ENCODE assay signal across 9 mouse cellular contexts in the genomic region with DNA sequence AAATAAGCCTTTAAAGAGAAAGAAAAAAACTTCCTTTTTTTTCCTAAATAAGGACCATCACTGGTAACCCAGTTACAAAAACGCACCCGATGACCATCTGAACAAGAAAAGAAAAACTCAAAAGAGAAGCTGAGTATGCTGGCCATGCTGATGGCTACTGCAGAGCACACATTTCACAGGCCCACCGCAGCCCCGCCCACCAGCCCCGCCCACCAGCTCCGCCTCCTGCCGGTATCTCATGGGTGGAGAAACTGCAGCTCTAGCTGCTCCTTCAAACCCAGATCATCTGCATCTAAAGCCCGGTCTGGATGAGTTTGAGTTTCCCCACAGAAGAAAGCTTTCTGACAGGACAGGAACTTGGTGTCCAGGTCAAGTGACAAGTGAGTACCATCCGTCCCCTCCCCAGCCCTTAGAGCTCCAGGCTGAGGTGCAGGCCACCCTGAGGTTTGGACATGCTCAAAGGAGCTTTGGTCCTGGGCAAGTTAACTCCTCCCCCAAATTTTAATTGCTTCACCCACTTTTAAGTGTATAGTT. TPM values are rescaled to one million over a fixed set of nuclear protein-coding genes. Genes with fewer than 3 reads are reported as not detected.
A peak's percentile ranks its signal among the peaks of the same experiment; 100 is the strongest.
DNase-seq lines count a peak whose midpoint lies in the region; ATAC-seq lines count a peak whose summit lies in the region.
"Had no signal": no experiment of that assay in that cellular context is flagged by ENCODE, and none has a peak within 500 bp of the region (broad histone marks: within the 10 kb centered on the region; RNA-seq: fewer than 3 reads in every experiment).

No protein-coding gene starts in this region.

- H3K9me3 ChIP-seq in kidney, embryonic 15.5 days (replicated peaks): no peaks in the 10 kb centered on the region
- H3K9me3 ChIP-seq: liver, embryonic 15.5 days had no signal

- H3K9ac ChIP-seq in kidney, embryonic 15.5 days: no peak overlapping the region
- H3K9ac ChIP-seq: liver, embryonic 15.5 days had no signal

- H3K36me3 ChIP-seq in kidney, embryonic 15.5 days: no peaks in the 10 kb centered on the region
- H3K36me3 ChIP-seq: liver, embryonic 15.5 days had no signal

- H3K4me2 ChIP-seq in kidney, embryonic 15.5 days: 0 out of 2 replicates have a peak overlapping the region, but pooled peaks have one; percentile 14
- H3K4me2 ChIP-seq: liver, embryonic 15.5 days had no signal

- no peak overlapping the region for H3K4me3 ChIP-seq in kidney, embryonic 15.5 days (replicated peaks)
- H3K4me3 ChIP-seq: liver, embryonic 15.5 days had no signal

- H3K27ac ChIP-seq in kidney, embryonic 15.5 days: peak overlapping the region; percentile 59; the same call in 1 of the 2 replicates
- H3K27ac ChIP-seq: liver, embryonic 15.5 days had no signal

- H3K27me3 ChIP-seq in kidney, embryonic 15.5 days: no peaks in the 10 kb centered on the region
- H3K27me3 ChIP-seq: liver, embryonic 15.5 days had no signal

- DNase-seq in adrenal gland, postnatal 10 days: peak; percentile 33
- no peak for DNase-seq in adrenal gland, adult 18-20 months (ENCODE audit: low spot score in 2 of 2)
- DNase-seq in kidney, postnatal 14 days: no peak
- peak; percentile 57 for DNase-seq in 3134 (ENCODE audit: extremely low read depth, insufficient read length, low spot score)
- DNase-seq in left cerebral cortex, adult 8-10 months (ENCODE audit: low spot score in 2 of 2): no peak
- no peak for DNase-seq in urinary bladder, adult 18-20 months (ENCODE audit: low spot score in 2 of 2)

- peaks cover 44% of the 10 kb centered on the region for H3K4me1 ChIP-seq in kidney, embryonic 15.5 days

- peak; percentile 54; the same call in 1 of the 2 replicates for ATAC-seq in kidney, embryonic 15.5 days (replicated peaks; ENCODE audit: low FRiP score)
- ATAC-seq in granulocyte monocyte progenitor cell, adult 5-6 weeks (replicated peaks; ENCODE audit: poor library complexity, severe bottlenecking): peak; percentile 85

- 24% methylated on average over 9 of the region's 9 CpGs for WGBS in kidney, embryonic 15.5 days

RNA-seq across cellular contexts. Expression of a gene that starts 16.2 kb away (rescaled TPM):
- 10 to 100 TPM; 47.3 to 60.3 TPM for total RNA-seq in adrenal gland, postnatal 10 days (2021)
- 10 to 100 TPM; 37.4 to 54.0 TPM for total RNA-seq in adrenal gland, adult 18-20 months (2021)
- 57.5 and 65.4 TPM in 2 replicates for polyA plus RNA-seq in kidney, embryonic 15.5 days (2015; fragmentation: Nextera tagmentation; extraction: Ambion mirVana)
- 0.52 and 0.90 TPM in 2 replicates for total RNA-seq in granulocyte monocyte progenitor cell, adult 5-6 weeks (2014; fragmentation: Nextera tagmentation)
- total RNA-seq in granulocyte monocyte progenitor cell, adult 5-6 weeks (2017): 0.26 and 0.31 TPM in 2 replicates
- 10 to 100 TPM; 59.4 to 65.7 (median 61.0) TPM for total RNA-seq in left cerebral cortex, adult 8-10 months (2022)

Comparison
In these comparisons a context has a peak if more than half of its experiments do, and no peak if none do; other contexts are left out.
1. DNase-seq: peak in adrenal gland, postnatal 10 days (single experiment) and 3134 (single experiment); none in adrenal gland, adult 18-20 months (0 of 2), kidney, postnatal 14 days (single experiment), left cerebral cortex, adult 8-10 months (0 of 2) and urinary bladder, adult 18-20 months (0 of 2).
2. RNA of a gene that starts 16.2 kb away (total RNA-seq): 59.4 to 65.7 TPM in left cerebral cortex, adult 8-10 months, 47.3 to 60.3 TPM in adrenal gland, postnatal 10 days and 37.4 to 54.0 TPM in adrenal gland, adult 18-20 months; 0.26 to 0.90 TPM in granulocyte monocyte progenitor cell, adult 5-6 weeks; every median in the first group is over 10 times any median in the second.